Mouse (Mus musculus) hindbrain, embryonic 14.5 days (tissue): ENCODE results near the gene Fubp1. TPM values are rescaled to one million over a fixed set of nuclear protein-coding genes. Genes with fewer than 3 reads are reported as not detected.

ENCODE experiments used
- ATAC-seq: fragments of 200-750 bp; cut with Nextera tagmentation; 2 replicates; pipeline ENCODE4 v1.8.0; 2017; ENCODE audit warnings: moderate number of reproducible peaks, mild to moderate bottlenecking, moderate TSS enrichment, moderate library complexity; ENCODE audit not compliant: low FRiP score
- DNase-seq: peaks from one replicate; pipeline ENCODE4 v3.0.0-alpha.2; 2015; ENCODE audit warnings: low spot score
- H3K27ac ChIP-seq: fragments of 300-500 bp; sonication (generic); 2 replicates; pipeline ENCODE4 v1.5.1; 2014; ENCODE audit warnings: mild to moderate bottlenecking, moderate library complexity
- H3K27me3 ChIP-seq: fragments of 300-500 bp; sonication (generic); 2 replicates; pipeline ENCODE4 v1.6.1; 2014; ENCODE audit warnings: mild to moderate bottlenecking, low read length, mixed read lengths; ENCODE audit not compliant: control insufficient read depth, insufficient read depth
- H3K36me3 ChIP-seq: fragments of 300-500 bp; sonication (generic); replicated peaks from 2 replicates; pipeline ENCODE4 v1.6.1; 2014; ENCODE audit not compliant: control insufficient read depth, insufficient read depth
- H3K4me1 ChIP-seq: fragments of 300-500 bp; sonication (generic); replicated peaks from 2 replicates; pipeline ENCODE4 v1.6.1; 2014; ENCODE audit warnings: antibody characterized with exemption, low read length, mixed read lengths; ENCODE audit not compliant: control insufficient read depth, insufficient read depth
- H3K4me2 ChIP-seq: fragments of 300-500 bp; sonication (generic); replicated peaks from 2 replicates; pipeline ENCODE4 v1.6.1; 2014; ENCODE audit warnings: mild to moderate bottlenecking, moderate library complexity
- H3K4me3 ChIP-seq: fragments of 300-500 bp; sonication (generic); replicated peaks from 2 replicates; pipeline ENCODE4 v1.5.1; 2014; ENCODE audit warnings: mild to moderate bottlenecking, low read length
- H3K9ac ChIP-seq: fragments of 300-500 bp; sonication (generic); 2 replicates; pipeline ENCODE4 v1.6.1; 2014
- H3K9me3 ChIP-seq: fragments of 300-500 bp; sonication (generic); 2 replicates; pipeline ENCODE4 v1.6.1; 2016; ENCODE audit warnings: low read length; ENCODE audit not compliant: control insufficient read depth
- WGBS: fragments of 180-500 bp; shearing (Covaris S2); extraction: QIAGEN DNeasy Blood & Tissue Kit; methylation state at CpG from one replicate; pipeline ENCODE4 v1.1.7; 2014; 5-methylcytosine and 5-hydroxymethylcytosine counted together
- polyA plus RNA-seq: library from polyadenylated mRNA; unstranded; fragments of >200 nt; fragmentation: Nextera tagmentation; extraction: Ambion mirVana; gene quantifications from 2 replicates; pipeline ENCODE4 v1.2.1, GENCODE M21; 2014

The Fubp1 gene
- polyA plus RNA-seq, result 208 and 210 TPM in 2 replicates

DNA sequence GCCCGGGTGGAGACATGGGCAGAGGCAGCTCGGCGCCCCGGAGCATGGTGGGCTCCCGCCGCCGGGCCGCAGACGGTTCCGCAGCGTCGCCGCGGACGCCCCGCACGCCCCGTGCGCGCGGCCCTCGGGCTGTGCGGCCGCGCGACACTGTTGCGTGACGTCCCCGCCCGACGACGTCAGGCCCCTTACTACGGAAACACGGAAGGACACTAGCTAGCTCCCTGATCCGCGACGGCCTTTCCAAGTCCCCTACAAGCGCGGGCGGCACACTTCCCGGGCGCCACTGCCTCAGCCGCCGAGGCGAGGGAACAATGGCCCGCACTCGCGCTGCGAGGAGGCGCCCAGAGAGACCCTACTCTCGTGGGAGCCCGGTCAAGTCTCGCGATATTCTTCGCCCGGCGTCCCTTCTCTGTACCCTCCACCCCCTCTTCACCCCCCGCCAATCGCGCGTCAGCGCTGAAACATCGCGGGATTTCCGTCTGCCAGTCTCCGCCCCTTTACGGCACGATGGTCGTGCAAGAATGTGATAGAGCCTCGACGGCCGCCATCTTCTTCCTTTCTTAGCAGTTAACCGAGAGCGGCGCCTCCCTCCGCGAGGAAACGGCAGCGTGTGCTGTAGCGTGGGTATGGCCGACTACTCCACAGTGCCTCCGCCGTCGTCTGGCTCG lies at the start of gene Fubp1, which contains the start of gene Dnajb4:
TSS of gene Fubp1 (plus strand) at position 456 of the 668 bp plus-strand sequence.
TSS of gene Dnajb4 (minus strand) at position 336 of the 668 bp plus-strand sequence.
- H3K9me3 ChIP-seq, result no peaks in the 10 kb centered on the region
- DNase-seq (peak; percentile 99), ATAC-seq (peak; percentile 97)
- H3K4me2 ChIP-seq, result peak within 1 kb of the TSS; percentile 81
- H3K27me3 ChIP-seq, result no peaks in the 10 kb centered on the region
- H3K9ac ChIP-seq, result peak within 1 kb of the TSS; percentile 100
- H3K4me3 ChIP-seq, result peak within 1 kb of the TSS; percentile 87
- H3K36me3 ChIP-seq, result peaks cover 6% of the 10 kb centered on the region; the same call in 1 of the 2 replicates
- H3K4me1 ChIP-seq, result peaks cover 32% of the 10 kb centered on the region
- H3K27ac ChIP-seq, result peak within 1 kb of the TSS; percentile 100
- under 1% methylated on average over 85 of the region's 85 CpGs for WGBS

DNA sequence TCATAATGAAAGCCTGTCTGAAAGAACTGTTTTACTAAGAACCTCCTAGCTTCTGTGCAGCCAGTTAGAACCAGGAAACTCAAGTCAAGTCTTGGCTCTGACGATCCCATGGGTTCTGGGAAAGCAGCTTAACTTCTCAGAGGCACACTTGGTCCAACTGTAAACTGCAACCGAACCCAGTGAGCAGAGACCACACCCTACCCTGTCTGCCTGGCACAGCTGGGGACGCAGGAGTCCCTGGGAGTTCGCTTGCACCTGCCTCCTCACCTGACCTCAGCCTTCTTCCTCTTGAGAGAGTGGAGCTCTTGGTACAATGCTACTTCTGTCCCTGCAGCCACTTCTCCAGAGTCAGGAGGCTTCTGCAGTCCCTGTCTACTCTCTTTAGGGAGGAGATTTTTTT lies 49.6 kb upstream of the Fubp1 start:
- no peak overlapping the region for H3K27ac ChIP-seq
- H3K36me3 ChIP-seq, result no peaks in the 10 kb centered on the region
- H3K4me2 ChIP-seq, result no peak overlapping the region
- H3K9ac ChIP-seq, result no peak overlapping the region
- no peak overlapping the region for H3K4me3 ChIP-seq
- DNase-seq, result no peak
- no peaks in the 10 kb centered on the region for H3K9me3 ChIP-seq
- ATAC-seq, result no peak
- H3K4me1 ChIP-seq, result no peaks in the 10 kb centered on the region
- 67% methylated on average over 4 of the region's 4 CpGs for WGBS
- H3K27me3 ChIP-seq, result peaks cover 8% of the 10 kb centered on the region; the same call in 1 of the 2 replicates

- Histone ChIP-seq H3K9me3 (no peaks in the 10 kb centered on the region), H3K36me3 (no peaks in the 10 kb centered on the region), H3K4me1 (peaks cover 18% of the 10 kb centered on the region; the same call in 1 of the 2 replicates), H3K4me3 (no peak overlapping the region), H3K4me2 (no peak overlapping the region), H3K9ac (no peak overlapping the region), H3K27ac (no peak overlapping the region), H3K27me3 (peaks cover 8% of the 10 kb centered on the region; the same call in 1 of the 2 replicates)
- no peak for ATAC-seq
- 93% methylated on average over 8 of the region's 8 CpGs for WGBS
- DNase-seq, result no peak
These were observed 46.9 kb upstream of the Fubp1 start for GRCm38 (mm10) chr3:152163320-152163719.

DNA sequence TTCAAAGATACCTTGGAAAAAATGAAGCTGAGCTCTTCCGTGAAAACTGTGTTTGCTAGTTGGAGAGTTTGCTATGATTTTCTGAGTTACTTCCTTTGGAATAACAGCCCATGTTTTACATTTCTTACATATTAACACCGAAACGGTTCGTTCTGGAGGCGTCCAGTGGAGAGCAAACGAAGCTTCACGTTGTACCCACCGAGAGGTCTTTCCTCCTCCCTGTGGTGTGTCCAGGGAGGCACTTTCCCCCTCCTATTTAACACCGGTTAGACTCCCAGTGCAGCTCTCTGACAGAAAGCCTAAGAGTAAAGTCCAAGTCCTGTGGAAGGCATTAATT lies 45.2 kb upstream of the Fubp1 start:
- H3K9ac ChIP-seq, result peak overlapping the region; percentile 83; the same call in 1 of the 2 replicates
- peak overlapping the region; percentile 93 for H3K4me2 ChIP-seq
- ATAC-seq (no peak), DNase-seq (no peak)
- peak overlapping the region; percentile 57 for H3K4me3 ChIP-seq
- no peaks in the 10 kb centered on the region for H3K9me3 ChIP-seq
- no peak overlapping the region for H3K27ac ChIP-seq
- peaks cover 18% of the 10 kb centered on the region; the same call in 1 of the 2 replicates for H3K4me1 ChIP-seq
- H3K27me3 ChIP-seq, result peaks cover 8% of the 10 kb centered on the region; the same call in 1 of the 2 replicates
- H3K36me3 ChIP-seq, result no peaks in the 10 kb centered on the region
- 30% methylated on average over 9 of the region's 9 CpGs for WGBS

- DNase-seq, result peak; percentile 62
- H3K27me3 ChIP-seq, result peaks cover 8% of the 10 kb centered on the region; the same call in 1 of the 2 replicates
- H3K4me3 ChIP-seq, result peak overlapping the region; percentile 57
- H3K36me3 ChIP-seq, result no peaks in the 10 kb centered on the region
- under 1% methylated on average over 52 of the region's 53 CpGs for WGBS
- H3K4me2 ChIP-seq, result peak overlapping the region; percentile 93
- no peaks in the 10 kb centered on the region for H3K9me3 ChIP-seq
- peaks cover 18% of the 10 kb centered on the region; the same call in 1 of the 2 replicates for H3K4me1 ChIP-seq
- H3K27ac ChIP-seq, result peak overlapping the region; percentile 83
- peak; percentile 78 for ATAC-seq
- peak overlapping the region; percentile 83 for H3K9ac ChIP-seq
These were observed 44.7 kb upstream of the Fubp1 start for GRCm38 (mm10) chr3:152165351-152166098.

GRCm38 (mm10) chr3:152166099-152166423 lies 44.2 kb upstream of the Fubp1 start, which contains the start of gene Gipc2:
TSS of gene Gipc2 (minus strand) at chr3:152166230.
- WGBS, result 4% methylated on average over 10 of the region's 10 CpGs
- ATAC-seq (no peak; the same call in 1 of the 2 replicates), DNase-seq (no peak)

GRCm38 (mm10) chr3:152166699-152167451 lies 43.3 kb upstream of the Fubp1 start:
- Histone ChIP-seq H3K4me3 (peak overlapping the region; percentile 57), H3K9ac (peak overlapping the region; percentile 83), H3K36me3 (no peaks in the 10 kb centered on the region), H3K9me3 (no peaks in the 10 kb centered on the region), H3K4me1 (peaks cover 18% of the 10 kb centered on the region; the same call in 1 of the 2 replicates), H3K4me2 (peak overlapping the region; percentile 93), H3K27ac (peak overlapping the region; percentile 83), H3K27me3 (peaks cover 8% of the 10 kb centered on the region; the same call in 1 of the 2 replicates)
- DNase-seq (peak; percentile 67), ATAC-seq (peak; percentile 58)
- WGBS, result 5% methylated on average over 29 of the region's 29 CpGs

More at GRCm38 (mm10) chr3:152166099-152166423, 44.2 kb upstream of the Fubp1 start, which contains the start of gene Gipc2:
- Histone ChIP-seq H3K36me3 (no peaks in the 10 kb centered on the region), H3K4me2 (peak within 1 kb of the TSS; percentile 93), H3K4me1 (peaks cover 18% of the 10 kb centered on the region; the same call in 1 of the 2 replicates), H3K27me3 (peaks cover 8% of the 10 kb centered on the region; the same call in 1 of the 2 replicates), H3K27ac (peak within 1 kb of the TSS; percentile 83), H3K9ac (peak within 1 kb of the TSS; percentile 83), H3K4me3 (peak within 1 kb of the TSS; percentile 57), H3K9me3 (no peaks in the 10 kb centered on the region)

DNA sequence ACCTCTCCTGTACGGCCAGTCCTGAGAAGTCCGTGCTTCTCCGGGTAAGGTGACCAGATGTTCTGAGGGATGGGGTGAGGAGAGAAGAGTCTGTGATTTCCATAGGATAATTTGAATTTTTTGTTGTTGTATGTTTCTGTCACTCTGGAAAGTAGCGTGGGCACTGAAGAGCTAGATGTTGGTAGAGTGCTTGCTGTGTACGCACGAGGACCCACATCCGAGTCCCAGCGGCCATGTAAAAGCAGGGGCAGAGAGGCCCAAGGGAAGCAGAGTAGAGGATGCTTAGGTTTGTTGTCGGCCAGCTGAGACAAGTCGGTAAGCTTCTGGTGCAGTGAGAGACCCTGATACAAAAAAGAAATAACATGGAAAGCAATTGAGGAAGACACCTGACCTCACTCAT lies 42.2 kb upstream of the Fubp1 start:
- Histone ChIP-seq H3K27me3 (peaks cover 8% of the 10 kb centered on the region; the same call in 1 of the 2 replicates), H3K4me3 (no peak overlapping the region), H3K4me1 (peaks cover 18% of the 10 kb centered on the region; the same call in 1 of the 2 replicates), H3K9ac (no peak overlapping the region), H3K4me2 (no peak overlapping the region), H3K27ac (no peak overlapping the region), H3K36me3 (no peaks in the 10 kb centered on the region), H3K9me3 (no peaks in the 10 kb centered on the region)
- 96% methylated on average over 10 of the region's 10 CpGs for WGBS
- ATAC-seq (no peak), DNase-seq (no peak)
